Mouse (Mus musculus) spleen, postnatal 10 days (tissue): ENCODE measurements at regions not wholly inside any gene's neighbourhood (a gene's known extent, or its start where the extent isn't known, plus 50 kb on each side); places are given as distances from the start of the nearest gene placed in this dataset.
A peak's percentile ranks its signal among the peaks of the same experiment; 100 is the strongest.

ENCODE experiments used
- DNase-seq, 2 experiments: peaks; one replicate each; pipeline ENCODE4 v3.0.0; 2021 to 2022; ENCODE audit warnings: low spot score in 2 of 2

- DNase-seq = no peak
These were observed 141.6 kb upstream of the Marcks start for GRCm38 (mm10) chr10:37280150-37280820.

- DNase-seq = no peak
These were observed 140.6 kb upstream of the Marcks start for GRCm38 (mm10) chr10:37279316-37279715.

GRCm38 (mm10) chr10:37275857-37276256, 137.1 kb upstream of the Marcks start:
- no peak for DNase-seq

GRCm38 (mm10) chr10:37275271-37275670, 136.6 kb upstream of the Marcks start:
- DNase-seq = no peak

GRCm38 (mm10) chr10:37271967-37272366, 133.2 kb upstream of the Marcks start:
- DNase-seq = no peak

GRCm38 (mm10) chr10:37270236-37271000, 131.7 kb upstream of the Marcks start:
- DNase-seq = no peak

- DNase-seq = no peak
These were observed 128.2 kb upstream of the Marcks start for GRCm38 (mm10) chr10:37266909-37267308.

GRCm38 (mm10) chr10:37260791-37261488, 122.2 kb upstream of the Marcks start:
- peak in 1 of 2 experiments; percentile 37 for DNase-seq

- DNase-seq = no peak
These were observed 120.5 kb upstream of the Marcks start for GRCm38 (mm10) chr10:37259186-37259585.

GRCm38 (mm10) chr10:37257544-37257943, 118.8 kb upstream of the Marcks start:
- no peak for DNase-seq

- DNase-seq = no peak
These were observed 112.3 kb upstream of the Marcks start for GRCm38 (mm10) chr10:37250934-37251521.

GRCm38 (mm10) chr10:37250157-37250556, 111.4 kb upstream of the Marcks start:
- DNase-seq = no peak

GRCm38 (mm10) chr10:37249511-37249910, 110.8 kb upstream of the Marcks start:
- peak in 1 of 2 experiments; percentile 30 for DNase-seq

- no peak for DNase-seq
These were observed 108.4 kb upstream of the Marcks start for GRCm38 (mm10) chr10:37247121-37247520.

- no peak for DNase-seq
These were observed 104.4 kb upstream of the Marcks start for GRCm38 (mm10) chr10:37243136-37243535.

GRCm38 (mm10) chr10:37241821-37242263, 103.1 kb upstream of the Marcks start:
- no peak for DNase-seq

- DNase-seq = no peak
These were observed 101.9 kb upstream of the Marcks start for GRCm38 (mm10) chr10:37240634-37241033.

- no peak for DNase-seq
These were observed 101.5 kb upstream of the Marcks start for GRCm38 (mm10) chr10:37240201-37240600.

GRCm38 (mm10) chr10:37236001-37236822, 97.5 kb upstream of the Marcks start:
- no peak for DNase-seq

GRCm38 (mm10) chr10:37231936-37232556, 93.3 kb upstream of the Marcks start:
- peak; percentile 75 to 83 for DNase-seq

- DNase-seq = peak; percentile 33 to 43
These were observed 92.4 kb upstream of the Marcks start for GRCm38 (mm10) chr10:37231159-37231558.
